Mouse (Mus musculus): Measurements from ENCODE around the gene Narfl. TPM values are rescaled to one million over a fixed set of nuclear protein-coding genes. Genes with fewer than 3 reads are reported as not detected.

Narfl gene
- polyA plus RNA-seq, 1 experiment from 2014 or later: 27.8 TPM

DNA sequence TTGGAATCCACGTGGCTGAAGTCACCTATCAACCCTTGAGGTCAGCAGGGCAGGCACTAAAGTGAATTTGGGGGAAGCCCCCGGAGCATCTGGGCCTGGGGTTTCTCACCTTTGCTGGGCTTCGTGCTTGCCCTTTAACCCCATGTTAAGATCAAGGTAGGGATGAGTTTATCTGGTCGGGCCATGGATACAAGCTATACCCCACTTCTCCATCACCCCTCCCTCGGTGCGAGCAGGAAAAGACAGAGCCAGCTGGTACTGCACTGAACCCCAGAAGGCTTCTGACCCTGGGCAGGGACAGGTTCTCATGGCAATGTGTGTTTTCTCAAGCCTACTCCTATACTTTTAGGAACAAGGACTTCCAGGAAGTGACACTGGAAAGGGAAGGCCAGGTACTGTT lies 7.8 kb downstream of the Narfl start:
- Histone ChIP-seq H3K4me3 (ENCODE audit: low read length) (no peak overlapping the region), H3K9ac (ENCODE audit: low read length) (no peak overlapping the region), H3K4me2 (ENCODE audit: low read depth, low read length) (no peak overlapping the region), H3K4me1 (replicated peaks; ENCODE audit: control insufficient read depth, insufficient read depth, low read length) (peaks cover 11% of the 10 kb centered on the region), H3K27me3 (ENCODE audit: control insufficient read depth, insufficient read depth, low read depth, low read length) (no peaks in the 10 kb centered on the region), H3K36me3 (ENCODE audit: control insufficient read depth, insufficient read depth, low read length) (peaks cover 26% of the 10 kb centered on the region), H3K27ac (ENCODE audit: low read length) (no peak overlapping the region), H3K9me3 (ENCODE audit: control insufficient read depth, low read length) (no peaks in the 10 kb centered on the region)
- no peak for ATAC-seq (ENCODE audit: low read depth)
- WGBS: 71% methylated on average over 6 of the region's 6 CpGs

DNA sequence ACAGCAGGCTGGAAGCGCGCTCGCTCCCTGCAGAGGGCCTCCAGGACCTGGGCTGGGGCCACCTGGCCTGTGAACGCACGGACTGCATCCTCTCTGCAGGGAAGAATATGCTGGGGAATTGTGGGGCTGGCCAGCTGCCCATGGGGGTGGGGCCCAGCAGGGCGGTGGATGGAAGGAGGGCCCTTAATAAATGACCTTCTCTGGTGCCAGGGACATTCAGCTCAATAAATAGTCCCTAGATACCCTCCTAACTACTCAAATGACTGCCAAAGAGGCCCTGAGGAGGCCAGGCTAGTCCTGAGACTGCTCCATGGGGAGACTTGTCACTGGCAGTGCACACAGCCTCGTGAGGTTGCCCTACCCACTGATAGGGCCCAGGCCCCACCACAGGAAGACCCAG lies 9.5 kb downstream of the Narfl start:
- H3K4me3 ChIP-seq (ENCODE audit: low read length): no peak overlapping the region
- H3K27ac ChIP-seq (ENCODE audit: low read length): no peak overlapping the region
- ATAC-seq (ENCODE audit: low read depth): no peak
- peaks cover 11% of the 10 kb centered on the region for H3K4me1 ChIP-seq (replicated peaks; ENCODE audit: control insufficient read depth, insufficient read depth, low read length)
- no peaks in the 10 kb centered on the region for H3K27me3 ChIP-seq (ENCODE audit: control insufficient read depth, insufficient read depth, low read depth, low read length)
- 73% methylated on average over 7 of the region's 7 CpGs for WGBS
- H3K36me3 ChIP-seq (ENCODE audit: control insufficient read depth, insufficient read depth, low read length): peaks cover 30% of the 10 kb centered on the region
- no peaks in the 10 kb centered on the region for H3K9me3 ChIP-seq (ENCODE audit: control insufficient read depth, low read length)
- H3K4me2 ChIP-seq (ENCODE audit: low read depth, low read length): no peak overlapping the region
- no peak overlapping the region for H3K9ac ChIP-seq (ENCODE audit: low read length)

DNA sequence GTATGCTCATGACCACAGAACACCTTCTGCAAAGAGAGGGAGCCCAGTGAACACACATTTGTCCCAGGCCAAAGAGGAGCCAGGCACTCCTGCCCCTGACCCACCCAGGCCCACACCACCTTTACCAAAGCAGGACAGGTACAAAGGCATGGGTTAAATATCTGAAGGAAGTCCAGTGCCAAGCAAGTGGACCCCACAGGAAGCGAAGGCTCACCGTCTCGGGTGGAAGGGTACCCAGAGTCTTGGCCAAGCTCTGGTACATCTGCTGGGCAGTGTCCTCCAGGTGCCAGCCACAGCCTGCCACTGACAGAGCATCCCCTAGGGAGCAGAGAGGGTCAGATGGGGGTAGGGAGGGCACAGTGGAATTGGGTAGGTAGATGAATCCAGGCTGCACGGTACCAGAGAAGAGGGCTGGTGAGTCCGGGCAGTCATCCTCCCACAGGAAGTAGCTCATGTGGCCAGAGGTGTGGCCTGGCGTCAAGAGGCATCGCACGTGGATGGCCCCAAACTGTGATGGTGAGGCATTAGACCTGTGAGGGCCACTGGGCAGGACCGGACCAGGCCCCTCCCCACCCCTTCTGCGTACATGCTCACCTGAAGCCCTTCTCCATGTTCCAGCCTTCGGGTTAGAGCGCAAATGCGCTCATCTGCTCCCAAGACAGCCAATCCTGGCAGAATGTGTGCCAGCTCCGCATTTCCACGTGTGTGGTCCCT lies 10.4 kb downstream of the Narfl start:
- H3K4me2 ChIP-seq (ENCODE audit: low read depth, low read length): peak overlapping the region; percentile 65
- H3K27me3 ChIP-seq (ENCODE audit: control insufficient read depth, insufficient read depth, low read depth, low read length): no peaks in the 10 kb centered on the region
- 67% methylated on average over 15 of the region's 15 CpGs for WGBS
- no peak for ATAC-seq (ENCODE audit: low read depth)
- H3K36me3 ChIP-seq (ENCODE audit: control insufficient read depth, insufficient read depth, low read length): peaks cover 33% of the 10 kb centered on the region
- peaks cover 11% of the 10 kb centered on the region for H3K4me1 ChIP-seq (replicated peaks; ENCODE audit: control insufficient read depth, insufficient read depth, low read length)
- H3K4me3 ChIP-seq (ENCODE audit: low read length): peak overlapping the region; percentile 84
- H3K9ac ChIP-seq (ENCODE audit: low read length): peak overlapping the region; percentile 83
- H3K27ac ChIP-seq (ENCODE audit: low read length): no peak overlapping the region
- no peaks in the 10 kb centered on the region for H3K9me3 ChIP-seq (ENCODE audit: control insufficient read depth, low read length)

DNA sequence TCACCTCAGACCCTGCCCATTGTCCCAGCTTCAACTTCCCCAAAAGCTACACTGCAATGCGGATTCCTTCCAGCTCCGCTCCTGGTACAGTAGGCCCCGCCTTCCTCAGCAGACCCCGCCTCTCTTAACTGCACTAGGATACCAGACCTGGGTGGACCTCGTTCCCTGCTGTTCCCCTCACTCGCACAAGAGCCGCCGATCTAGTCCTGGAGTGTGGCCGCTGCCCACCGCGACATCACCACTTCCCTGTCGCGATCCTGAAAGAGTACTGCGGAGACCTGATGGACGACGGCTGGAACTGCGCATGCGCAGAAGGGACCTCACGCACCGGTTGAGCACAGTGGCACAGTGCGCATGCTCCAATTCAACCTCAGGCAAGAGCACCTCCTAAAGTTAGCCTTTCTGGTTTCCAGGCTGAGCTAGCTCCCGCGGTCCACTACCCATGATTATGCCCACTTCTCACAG lies 11.7 kb downstream of the Narfl start, which contains the start of gene Haghl:
Gene Haghl (minus strand): TSS at position 393 of the 465 bp plus-strand sequence.
- under 1% methylated on average over 23 of the region's 23 CpGs for WGBS
- Histone ChIP-seq H3K4me2 (ENCODE audit: low read depth, low read length) (peak within 1 kb of the TSS; percentile 65), H3K9ac (ENCODE audit: low read length) (peak within 1 kb of the TSS; percentile 83), H3K9me3 (ENCODE audit: control insufficient read depth, low read length) (no peaks in the 10 kb centered on the region), H3K4me3 (ENCODE audit: low read length) (peak within 1 kb of the TSS; percentile 84), H3K4me1 (replicated peaks; ENCODE audit: control insufficient read depth, insufficient read depth, low read length) (peaks cover 11% of the 10 kb centered on the region), H3K27ac (ENCODE audit: low read length) (peak within 1 kb of the TSS; percentile 84), H3K27me3 (ENCODE audit: control insufficient read depth, insufficient read depth, low read depth, low read length) (no peaks in the 10 kb centered on the region), H3K36me3 (ENCODE audit: control insufficient read depth, insufficient read depth, low read length) (peaks cover 34% of the 10 kb centered on the region)
- ATAC-seq (ENCODE audit: low read depth): peak; percentile 89

DNA sequence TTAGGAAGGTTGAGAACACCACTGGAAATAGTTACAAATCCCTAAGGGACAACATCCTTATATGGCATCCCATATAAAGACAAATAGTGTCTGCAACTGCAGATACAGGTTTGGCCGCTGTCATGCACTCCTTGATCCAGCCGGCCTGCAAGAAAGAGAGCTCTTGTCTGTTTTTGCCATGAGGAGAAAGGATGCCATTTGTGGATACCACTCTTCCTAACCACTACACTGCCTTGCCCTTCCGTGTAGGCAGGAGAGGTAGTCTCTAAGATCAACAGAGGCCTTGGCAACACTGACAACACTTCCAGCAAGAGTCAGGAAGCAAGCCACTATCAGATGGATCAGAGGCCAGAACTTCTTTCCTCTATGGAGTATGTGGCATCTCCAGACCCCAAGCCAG lies 12.7 kb downstream of the Narfl start, which contains the start of gene Ccdc78:
Gene Ccdc78 (plus strand): TSS at position 301 of the 400 bp plus-strand sequence.
- Histone ChIP-seq H3K4me3 (ENCODE audit: low read length) (peak within 1 kb of the TSS; percentile 84), H3K27ac (ENCODE audit: low read length) (peak within 1 kb of the TSS; percentile 84), H3K36me3 (ENCODE audit: control insufficient read depth, insufficient read depth, low read length) (peaks cover 34% of the 10 kb centered on the region), H3K27me3 (ENCODE audit: control insufficient read depth, insufficient read depth, low read depth, low read length) (no peaks in the 10 kb centered on the region), H3K4me1 (replicated peaks; ENCODE audit: control insufficient read depth, insufficient read depth, low read length) (peaks cover 18% of the 10 kb centered on the region), H3K9me3 (ENCODE audit: control insufficient read depth, low read length) (no peaks in the 10 kb centered on the region), H3K9ac (ENCODE audit: low read length) (peak within 1 kb of the TSS; percentile 83), H3K4me2 (ENCODE audit: low read depth, low read length) (peak within 1 kb of the TSS; percentile 65)
- WGBS: 79% methylated on average over 3 of the region's 3 CpGs
- ATAC-seq (ENCODE audit: low read depth): no peak

DNA sequence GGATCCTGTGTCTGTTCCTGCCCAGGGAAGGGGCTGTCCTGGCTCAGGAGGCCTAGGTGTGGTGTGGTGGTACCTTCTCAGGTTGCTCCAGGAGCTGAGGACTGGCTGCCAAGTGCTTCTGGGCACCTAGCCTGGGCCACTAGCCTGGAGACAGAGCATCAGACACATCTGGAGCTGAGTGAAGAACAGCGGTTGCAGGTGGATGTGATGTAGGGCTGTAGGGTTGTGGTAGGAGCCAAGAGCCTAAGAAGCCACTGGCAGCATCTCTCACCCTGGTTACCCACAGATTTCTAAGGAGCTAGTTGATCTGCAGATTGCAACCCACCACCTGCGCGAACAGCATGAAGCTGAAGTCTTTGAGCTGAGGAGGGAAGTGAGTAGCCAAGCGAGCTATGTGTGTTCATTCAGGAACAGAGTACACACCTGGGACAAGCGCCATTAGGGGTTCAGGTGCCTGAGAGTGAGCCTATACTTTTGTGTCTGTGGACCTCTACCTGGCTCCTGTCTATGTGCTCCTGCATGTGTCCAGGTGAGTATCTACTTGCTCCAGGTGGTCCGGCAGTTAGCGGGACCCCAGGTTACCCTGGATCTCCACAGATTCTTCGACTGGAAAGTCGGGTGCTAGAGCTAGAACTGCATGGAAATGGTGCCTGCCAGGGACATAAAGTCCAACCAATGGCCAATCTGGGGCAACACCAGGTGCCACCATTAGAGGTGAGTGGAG lies 13.4 kb downstream of the Narfl start:
- Histone ChIP-seq H3K4me3 (ENCODE audit: low read length) (no peak overlapping the region), H3K27me3 (ENCODE audit: control insufficient read depth, insufficient read depth, low read depth, low read length) (no peaks in the 10 kb centered on the region), H3K9me3 (ENCODE audit: control insufficient read depth, low read length) (no peaks in the 10 kb centered on the region), H3K4me2 (ENCODE audit: low read depth, low read length) (no peak overlapping the region), H3K4me1 (replicated peaks; ENCODE audit: control insufficient read depth, insufficient read depth, low read length) (peaks cover 20% of the 10 kb centered on the region), H3K27ac (ENCODE audit: low read length) (no peak overlapping the region), H3K36me3 (ENCODE audit: control insufficient read depth, insufficient read depth, low read length) (peaks cover 29% of the 10 kb centered on the region), H3K9ac (ENCODE audit: low read length) (no peak overlapping the region)
- ATAC-seq (ENCODE audit: low read depth): no peak
- WGBS: 89% methylated on average over 9 of the region's 9 CpGs

DNA sequence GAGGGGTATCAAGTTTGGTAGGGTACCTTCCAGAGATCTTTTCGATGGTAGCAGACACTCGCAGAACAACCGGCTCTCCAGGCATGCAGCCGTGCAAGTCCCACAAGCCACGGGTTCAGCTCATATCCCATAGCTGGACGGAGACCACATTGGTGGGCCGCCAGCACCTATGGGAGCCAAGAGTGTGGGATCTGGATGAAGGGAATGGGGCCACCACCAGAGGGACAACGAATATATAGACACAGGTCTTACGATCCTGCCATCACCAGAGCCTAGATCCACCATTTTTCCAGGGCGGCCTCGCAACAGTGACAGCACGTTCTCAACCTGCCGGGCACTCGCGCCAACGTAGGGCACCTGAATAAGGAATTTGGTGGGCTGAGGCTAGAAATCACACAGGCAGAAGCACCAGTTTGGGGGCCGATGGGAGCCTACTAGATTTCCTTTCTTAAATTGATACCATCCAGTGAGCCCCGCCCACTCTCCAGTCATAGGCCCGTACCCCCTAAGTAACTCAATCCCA lies 17.8 kb downstream of the Narfl start:
- peak; percentile 13; the same call in 1 of the 2 replicates for ATAC-seq (ENCODE audit: low read depth)

DNA sequence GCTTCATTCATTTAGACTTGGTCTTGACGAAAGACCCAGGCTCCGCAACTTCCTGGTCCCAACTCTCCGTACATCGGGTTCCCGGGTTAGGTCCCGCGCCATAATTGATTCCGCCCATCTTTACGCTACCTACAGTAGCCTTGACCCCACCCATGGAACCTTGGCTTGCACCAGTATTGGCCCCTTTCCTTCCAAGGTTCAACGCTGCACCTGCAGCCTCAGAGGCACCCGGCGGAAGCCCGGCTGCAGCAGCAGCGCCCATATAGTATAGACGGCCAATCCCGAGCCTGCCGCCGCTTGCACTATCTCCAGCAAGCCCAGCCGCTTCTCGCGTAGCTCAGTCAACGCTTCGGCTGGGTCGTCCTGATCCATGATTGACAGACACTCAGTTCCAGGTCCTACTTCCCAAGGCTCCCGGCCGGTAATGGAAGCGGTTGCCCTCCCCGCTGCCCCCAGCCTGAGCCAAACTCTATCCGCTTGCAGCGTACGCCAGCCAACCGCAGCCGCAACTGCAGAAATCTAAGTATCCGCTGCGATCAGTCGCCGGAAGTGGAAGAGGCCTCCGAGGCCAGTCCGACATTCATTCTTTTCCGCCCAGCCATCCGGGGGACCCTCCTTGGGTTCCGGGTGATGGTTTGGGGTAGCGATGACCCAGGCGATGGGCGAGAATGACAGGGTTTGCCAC lies 18.4 kb downstream of the Narfl start:
- H3K9me3 ChIP-seq (ENCODE audit: control insufficient read depth, low read length): no peaks in the 10 kb centered on the region
- H3K36me3 ChIP-seq (ENCODE audit: control insufficient read depth, insufficient read depth, low read length): peaks cover 19% of the 10 kb centered on the region; the same call in 1 of the 2 replicates
- H3K4me1 ChIP-seq (replicated peaks; ENCODE audit: control insufficient read depth, insufficient read depth, low read length): peaks cover 35% of the 10 kb centered on the region
- peak overlapping the region; percentile 99 for H3K27ac ChIP-seq (ENCODE audit: low read length)
- no peaks in the 10 kb centered on the region for H3K27me3 ChIP-seq (ENCODE audit: control insufficient read depth, insufficient read depth, low read depth, low read length)
- H3K9ac ChIP-seq (ENCODE audit: low read length): peak overlapping the region; percentile 89
- peak overlapping the region; percentile 96 for H3K4me3 ChIP-seq (ENCODE audit: low read length)
- peak; percentile 71 for ATAC-seq (ENCODE audit: low read depth)
- WGBS: under 1% methylated on average over 45 of the region's 45 CpGs
- H3K4me2 ChIP-seq (ENCODE audit: low read depth, low read length): peak overlapping the region; percentile 94

More for the DNA sequence above, 17.8 kb downstream of the Narfl start:
- Histone ChIP-seq H3K4me2 (ENCODE audit: low read depth, low read length) (peak overlapping the region; percentile 94), H3K27me3 (ENCODE audit: control insufficient read depth, insufficient read depth, low read depth, low read length) (no peaks in the 10 kb centered on the region), H3K4me1 (replicated peaks; ENCODE audit: control insufficient read depth, insufficient read depth, low read length) (peaks cover 35% of the 10 kb centered on the region), H3K9ac (ENCODE audit: low read length) (peak overlapping the region; percentile 89), H3K27ac (ENCODE audit: low read length) (peak overlapping the region; percentile 99), H3K4me3 (ENCODE audit: low read length) (peak overlapping the region; percentile 96), H3K9me3 (ENCODE audit: control insufficient read depth, low read length) (no peaks in the 10 kb centered on the region), H3K36me3 (ENCODE audit: control insufficient read depth, insufficient read depth, low read length) (peaks cover 19% of the 10 kb centered on the region; the same call in 1 of the 2 replicates)
- WGBS: 22% methylated on average over 19 of the region's 19 CpGs
